Mouse (Mus musculus): ENCODE data around the gene Stab1. TPM values are rescaled to one million over a fixed set of nuclear protein-coding genes. Genes with fewer than 3 reads are reported as not detected.
A peak's percentile ranks its signal among the peaks of the same experiment; 100 is the strongest.

Gene Stab1
- polyA plus RNA-seq, 1 experiment from 2014 or later = 26.4 TPM

DNA sequence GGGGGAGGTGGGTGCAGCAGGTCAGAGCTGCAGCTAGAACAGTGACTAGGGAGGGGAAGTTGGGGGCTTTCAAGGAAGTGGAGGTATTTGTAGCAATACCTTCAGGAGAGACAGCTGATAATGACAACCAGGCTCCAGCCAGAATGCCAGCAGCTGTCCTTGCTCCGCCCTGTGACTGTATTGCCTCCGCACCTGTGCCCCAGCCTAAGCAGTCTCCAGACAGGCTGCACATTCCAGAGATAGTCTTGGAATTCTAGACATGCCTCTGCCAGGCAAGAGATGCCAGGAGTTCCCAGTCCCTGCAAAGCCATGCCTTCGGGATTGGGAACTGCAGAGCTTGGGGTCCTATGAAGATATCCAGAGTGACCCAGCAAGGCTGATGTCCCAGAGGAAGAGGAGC lies 44.1 kb upstream of the Stab1 start:
- ATAC-seq (replicated peaks; ENCODE audit: low FRiP score, low read depth) (no peak), DNase-seq (ENCODE audit: low spot score) (no peak)
- no peaks in the 10 kb centered on the region for H3K9me3 ChIP-seq (replicated peaks; ENCODE audit: low read length)
- WGBS = 77% methylated on average over 3 of the region's 3 CpGs
- H3K27me3 ChIP-seq (ENCODE audit: insufficient read depth, low read length) = no peaks in the 10 kb centered on the region
- H3K9ac ChIP-seq (ENCODE audit: low read depth, low read length) = 0 out of 2 replicates have a peak overlapping the region, but pooled peaks have one; percentile 18
- no peak overlapping the region for H3K4me2 ChIP-seq (ENCODE audit: low read length)
- no peak overlapping the region for H3K4me3 ChIP-seq (replicated peaks; ENCODE audit: low read depth, low read length)
- no peak for TF ChIP-seq CTCF (IDR thresholded peaks at IDR 0.05; ENCODE audit: low read depth)
- H3K4me1 ChIP-seq (replicated peaks; ENCODE audit: insufficient read depth, low read length) = no peaks in the 10 kb centered on the region
- H3K36me3 ChIP-seq (ENCODE audit: insufficient read depth, low read length) = no peaks in the 10 kb centered on the region
- H3K27ac ChIP-seq = no peak overlapping the region

DNA sequence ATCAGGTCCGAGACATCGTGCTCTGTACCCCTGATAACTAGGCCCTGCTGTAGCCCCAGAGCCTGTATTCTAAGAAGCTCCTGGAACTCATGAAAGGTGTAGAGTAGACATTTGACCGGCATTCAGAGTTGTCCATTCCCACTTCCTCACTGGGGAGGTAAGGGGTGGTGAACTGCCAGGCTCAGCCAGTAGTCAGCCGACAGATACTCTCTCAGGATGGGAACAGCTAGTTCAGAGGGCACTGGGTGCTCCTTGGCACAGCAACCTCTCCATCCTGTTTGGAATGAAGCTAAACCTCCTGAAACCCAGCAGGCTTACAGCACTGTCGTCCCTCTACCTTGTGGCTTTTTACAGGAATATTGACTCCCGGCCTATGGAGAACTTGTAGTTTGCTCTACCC lies 43.4 kb upstream of the Stab1 start:
- no peak overlapping the region for H3K27ac ChIP-seq
- no peak for DNase-seq (ENCODE audit: low spot score)
- H3K9ac ChIP-seq (ENCODE audit: low read depth, low read length) = no peak overlapping the region
- no peaks in the 10 kb centered on the region for H3K4me1 ChIP-seq (replicated peaks; ENCODE audit: insufficient read depth, low read length)
- H3K36me3 ChIP-seq (ENCODE audit: insufficient read depth, low read length) = no peaks in the 10 kb centered on the region
- no peak overlapping the region for H3K4me3 ChIP-seq (replicated peaks; ENCODE audit: low read depth, low read length)
- WGBS = 89% methylated on average over 6 of the region's 6 CpGs
- no peaks in the 10 kb centered on the region for H3K27me3 ChIP-seq (ENCODE audit: insufficient read depth, low read length)
- no peak for ATAC-seq (replicated peaks; ENCODE audit: low FRiP score, low read depth)
- no peaks in the 10 kb centered on the region for H3K9me3 ChIP-seq (replicated peaks; ENCODE audit: low read length)
- H3K4me2 ChIP-seq (ENCODE audit: low read length) = no peak overlapping the region
- no peak for TF ChIP-seq CTCF (IDR thresholded peaks at IDR 0.05; ENCODE audit: low read depth)

DNA sequence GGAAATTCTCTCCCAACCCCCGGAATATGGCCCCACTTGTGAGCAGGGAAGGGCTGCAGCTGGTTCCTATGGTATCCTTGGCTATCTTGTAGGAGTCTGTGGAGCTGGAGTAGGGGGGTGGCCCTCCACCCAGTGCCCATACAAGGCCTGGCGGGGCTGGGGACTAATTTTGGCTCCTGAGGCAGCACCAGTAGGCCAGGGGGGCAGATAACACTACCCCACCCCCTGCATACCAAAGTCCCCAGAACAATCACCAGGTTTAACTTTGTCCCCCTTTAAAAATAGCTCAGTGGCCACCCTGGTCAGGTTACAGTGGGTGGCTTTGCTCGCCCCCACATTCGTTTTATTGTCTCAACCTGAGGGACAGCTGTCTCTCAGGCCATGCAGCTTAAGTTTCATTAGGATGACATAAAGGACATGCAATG lies 40.7 kb upstream of the Stab1 start:
- Histone ChIP-seq H3K9me3 (replicated peaks; ENCODE audit: low read length) (no peaks in the 10 kb centered on the region), H3K36me3 (ENCODE audit: insufficient read depth, low read length) (no peaks in the 10 kb centered on the region), H3K4me2 (ENCODE audit: low read length) (no peak overlapping the region), H3K9ac (ENCODE audit: low read depth, low read length) (no peak overlapping the region), H3K4me1 (replicated peaks; ENCODE audit: insufficient read depth, low read length) (peaks cover 11% of the 10 kb centered on the region), H3K4me3 (replicated peaks; ENCODE audit: low read depth, low read length) (no peak overlapping the region), H3K27ac (no peak overlapping the region), H3K27me3 (ENCODE audit: insufficient read depth, low read length) (no peaks in the 10 kb centered on the region)
- no peak for ATAC-seq (replicated peaks; ENCODE audit: low FRiP score, low read depth)
- 66% methylated on average over 4 of the region's 4 CpGs for WGBS
- DNase-seq (ENCODE audit: low spot score) = no peak
- no peak for TF ChIP-seq CTCF (IDR thresholded peaks at IDR 0.05; ENCODE audit: low read depth)

DNA sequence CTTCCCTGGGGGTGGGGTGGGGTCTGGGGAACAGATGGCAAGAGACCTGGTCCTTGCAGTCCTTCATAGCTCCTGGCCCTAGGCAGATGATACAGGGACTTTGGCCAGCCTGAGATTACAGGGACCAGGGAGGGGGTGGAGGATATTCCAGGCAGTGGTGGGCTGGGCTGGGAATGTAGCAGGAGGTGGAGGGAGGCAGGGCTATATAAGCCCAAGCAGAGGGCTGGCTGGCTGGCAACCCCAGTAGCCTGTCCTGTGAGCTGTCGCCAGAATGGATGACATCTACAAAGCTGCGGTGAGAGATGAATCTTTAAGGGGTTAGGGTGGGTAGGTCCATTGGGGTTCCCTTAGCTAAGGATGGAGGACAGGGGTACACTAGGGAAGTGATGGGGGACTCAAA lies 39.6 kb upstream of the Stab1 start, which contains the start of gene Tnnc1:
Gene Tnnc1, plus strand, starts transcription at position 229 of the 400 bp plus-strand sequence.
- no peak within 1 kb of the TSS for H3K27ac ChIP-seq
- H3K9me3 ChIP-seq (replicated peaks; ENCODE audit: low read length) = no peaks in the 10 kb centered on the region
- TF ChIP-seq CTCF (IDR thresholded peaks at IDR 0.05; ENCODE audit: low read depth) = no peak
- no peak within 1 kb of the TSS for H3K4me3 ChIP-seq (replicated peaks; ENCODE audit: low read depth, low read length)
- H3K9ac ChIP-seq (ENCODE audit: low read depth, low read length) = no peak within 1 kb of the TSS
- H3K36me3 ChIP-seq (ENCODE audit: insufficient read depth, low read length) = peaks cover 4% of the 10 kb centered on the region; the same call in 1 of the 2 replicates
- 52% methylated on average over 2 of the region's 2 CpGs for WGBS
- no peak for ATAC-seq (replicated peaks; ENCODE audit: low FRiP score, low read depth)
- H3K4me1 ChIP-seq (replicated peaks; ENCODE audit: insufficient read depth, low read length) = peaks cover 12% of the 10 kb centered on the region
- H3K27me3 ChIP-seq (ENCODE audit: insufficient read depth, low read length) = no peaks in the 10 kb centered on the region
- no peak for DNase-seq (ENCODE audit: low spot score)
- H3K4me2 ChIP-seq (ENCODE audit: low read length) = peak within 1 kb of the TSS; percentile 94

DNA sequence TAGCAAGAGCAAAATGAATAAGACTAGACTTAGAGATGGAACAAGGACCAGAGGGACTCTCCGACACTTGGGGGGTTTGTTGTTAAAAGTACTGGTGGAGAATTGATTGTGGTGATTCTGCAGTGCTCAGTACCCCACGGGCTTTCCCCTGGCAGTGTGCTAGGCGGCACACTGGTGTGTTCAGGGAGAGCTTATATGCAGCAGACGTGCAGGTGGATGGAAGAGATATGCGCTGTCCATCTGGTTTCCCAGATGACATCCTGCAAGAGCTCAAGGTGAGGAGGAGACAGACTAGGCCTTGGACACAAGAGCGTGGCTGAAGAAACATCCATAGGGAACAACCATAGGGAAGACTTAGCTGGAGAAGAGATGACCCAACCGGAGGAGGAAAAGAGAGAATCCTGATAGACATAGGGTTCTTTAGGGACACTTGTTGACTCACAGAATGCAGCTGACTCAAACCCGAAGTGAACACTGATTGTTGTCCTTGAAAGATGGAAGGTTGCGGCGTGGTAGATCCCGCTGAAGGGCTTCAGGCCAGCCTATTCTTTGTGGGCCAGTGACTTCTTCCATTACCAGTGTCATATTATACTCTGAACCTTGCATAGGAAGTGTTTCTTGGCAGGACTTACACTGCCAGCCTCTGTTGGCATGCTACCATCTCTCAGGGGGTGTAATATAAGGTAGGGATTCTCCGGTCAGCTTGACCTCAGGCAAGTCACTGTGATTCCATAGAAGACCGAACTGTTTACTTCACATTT lies 38.8 kb upstream of the Stab1 start:
- peak overlapping the region; percentile 83 for H3K4me3 ChIP-seq (replicated peaks; ENCODE audit: low read depth, low read length)
- H3K9me3 ChIP-seq (replicated peaks; ENCODE audit: low read length) = no peaks in the 10 kb centered on the region
- peak overlapping the region; percentile 91 for H3K9ac ChIP-seq (ENCODE audit: low read depth, low read length)
- peaks cover 12% of the 10 kb centered on the region for H3K4me1 ChIP-seq (replicated peaks; ENCODE audit: insufficient read depth, low read length)
- 79% methylated on average over 13 of the region's 13 CpGs for WGBS
- peak overlapping the region; percentile 94 for H3K4me2 ChIP-seq (ENCODE audit: low read length)
- H3K27ac ChIP-seq = no peak overlapping the region
- no peak for DNase-seq (ENCODE audit: low spot score)
- H3K36me3 ChIP-seq (ENCODE audit: insufficient read depth, low read length) = peaks cover 11% of the 10 kb centered on the region
- no peak for ATAC-seq (replicated peaks; ENCODE audit: low FRiP score, low read depth)
- H3K27me3 ChIP-seq (ENCODE audit: insufficient read depth, low read length) = no peaks in the 10 kb centered on the region
- no peak for TF ChIP-seq CTCF (IDR thresholded peaks at IDR 0.05; ENCODE audit: low read depth)

DNA sequence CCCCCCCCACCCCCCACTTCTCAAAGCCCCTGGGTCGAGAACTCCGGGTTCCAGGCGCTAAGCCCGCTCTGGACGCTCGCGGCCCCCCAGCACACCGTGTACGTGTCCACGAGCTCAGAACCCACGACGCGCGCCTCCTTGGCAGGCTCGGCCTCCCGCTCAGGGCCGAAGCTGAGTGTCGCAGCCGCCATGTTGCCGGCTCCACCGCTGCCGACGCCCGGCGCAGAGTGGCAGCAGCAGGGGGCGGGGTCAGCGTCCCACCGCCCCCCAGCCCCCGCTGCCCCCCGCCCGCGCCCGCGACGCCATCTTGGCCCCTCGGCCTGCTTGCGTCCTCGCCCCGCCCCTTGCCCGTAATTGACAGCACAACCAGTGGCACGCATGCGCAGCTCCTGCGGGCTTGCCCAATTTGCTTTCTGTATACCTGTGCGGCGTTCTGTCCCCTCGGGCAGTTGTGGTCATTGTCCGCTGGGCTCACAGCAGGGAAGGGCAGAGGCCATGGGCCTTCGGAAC lies 38.1 kb upstream of the Stab1 start:
- ATAC-seq (replicated peaks; ENCODE audit: low FRiP score, low read depth) (peak; percentile 62), DNase-seq (ENCODE audit: low spot score) (peak; percentile 97)
- peak overlapping the region; percentile 91 for H3K9ac ChIP-seq (ENCODE audit: low read depth, low read length)
- H3K27me3 ChIP-seq (ENCODE audit: insufficient read depth, low read length) = no peaks in the 10 kb centered on the region
- peaks cover 17% of the 10 kb centered on the region for H3K36me3 ChIP-seq (ENCODE audit: insufficient read depth, low read length)
- peak overlapping the region; percentile 90 for H3K27ac ChIP-seq
- H3K4me1 ChIP-seq (replicated peaks; ENCODE audit: insufficient read depth, low read length) = peaks cover 12% of the 10 kb centered on the region
- H3K4me3 ChIP-seq (replicated peaks; ENCODE audit: low read depth, low read length) = peak overlapping the region; percentile 83
- under 1% methylated on average over 48 of the region's 48 CpGs for WGBS
- H3K4me2 ChIP-seq (ENCODE audit: low read length) = peak overlapping the region; percentile 94
- no peaks in the 10 kb centered on the region for H3K9me3 ChIP-seq (replicated peaks; ENCODE audit: low read length)
- no peak for TF ChIP-seq CTCF (IDR thresholded peaks at IDR 0.05; ENCODE audit: low read depth)

Data from kidney, postnatal 0 days (tissue).